Mouse (Mus musculus) cerebellum, postnatal 36 days (tissue): Measurements from ENCODE around the gene C1ra.
"Not testable (repeated sequence)": the region's sequence is repeated elsewhere in the genome, so short reads cannot be mapped to it uniquely, and the experiment has no call there.

Experiments
- DNase-seq, 2 experiments: peaks; one replicate each; pipeline ENCODE4 v3.0.0; 2021 to 2022; ENCODE audit warnings: mixed read lengths in 2 of 2

C1ra gene

DNA sequence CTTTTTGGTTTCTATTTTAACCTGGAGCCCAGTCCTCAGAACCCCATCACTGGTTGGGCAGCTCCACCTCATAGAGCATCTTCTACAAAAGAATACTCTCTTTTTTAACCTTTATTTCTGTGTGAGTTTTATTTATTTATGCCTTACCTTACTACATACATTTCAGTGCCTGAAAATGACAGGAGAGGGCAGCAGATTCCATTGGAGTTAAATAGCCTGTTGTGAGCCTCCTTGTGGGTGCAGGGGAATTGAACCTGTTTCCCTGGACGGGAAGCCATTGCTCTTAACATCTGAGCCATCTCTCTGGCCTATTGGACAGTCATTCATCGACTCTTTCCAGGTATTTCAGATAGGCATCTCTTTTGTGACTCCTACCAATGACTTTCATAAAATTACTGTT lies 33.2 kb downstream of the C1ra start:
- DNase-seq = no peak

DNA sequence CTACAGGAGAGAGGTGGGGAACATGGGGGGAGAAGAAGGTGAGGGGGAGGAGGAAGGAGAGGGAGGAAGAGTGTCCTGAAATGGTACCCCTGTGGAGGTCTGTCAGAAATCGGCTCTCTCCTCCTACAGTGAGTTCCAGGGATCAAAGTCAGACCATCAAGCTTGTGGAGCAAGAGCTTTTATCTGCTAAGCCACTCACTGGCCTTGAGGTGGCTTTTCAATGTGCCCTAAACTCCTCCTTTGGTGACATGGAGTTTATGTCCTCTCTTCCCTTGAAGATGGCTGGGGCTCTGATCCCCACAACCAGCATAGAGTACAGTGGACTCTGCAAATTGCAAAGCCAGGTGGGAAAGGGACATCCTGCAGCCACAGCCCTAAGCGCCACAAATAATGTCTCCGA lies 35.8 kb downstream of the C1ra start:
- not testable (repeated sequence) for DNase-seq

DNA sequence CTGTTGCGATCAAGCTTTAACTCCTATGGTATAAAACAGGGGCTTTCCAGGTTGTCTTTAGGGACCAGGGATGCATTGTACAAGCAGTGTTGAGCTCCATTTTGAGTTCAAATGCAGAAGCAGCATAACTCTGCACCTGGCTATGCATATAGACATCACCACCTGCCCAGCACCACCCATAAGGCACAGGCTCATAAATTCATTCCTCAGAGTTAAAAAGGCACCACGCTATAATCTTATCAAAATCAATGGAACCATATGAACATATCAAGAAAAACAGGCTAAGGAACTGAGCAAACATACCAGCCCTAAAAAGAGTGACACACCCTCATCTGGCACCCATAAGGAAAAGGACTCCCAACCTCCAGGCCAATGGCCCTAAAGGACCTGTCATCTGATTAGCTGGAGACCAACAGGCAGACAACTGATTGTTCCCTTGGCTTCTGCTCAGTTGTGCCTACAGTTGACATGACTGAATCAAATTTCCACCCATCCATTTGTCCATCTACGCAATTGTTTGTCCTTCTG lies 36.9 kb downstream of the C1ra start:
- DNase-seq = no peak

DNA sequence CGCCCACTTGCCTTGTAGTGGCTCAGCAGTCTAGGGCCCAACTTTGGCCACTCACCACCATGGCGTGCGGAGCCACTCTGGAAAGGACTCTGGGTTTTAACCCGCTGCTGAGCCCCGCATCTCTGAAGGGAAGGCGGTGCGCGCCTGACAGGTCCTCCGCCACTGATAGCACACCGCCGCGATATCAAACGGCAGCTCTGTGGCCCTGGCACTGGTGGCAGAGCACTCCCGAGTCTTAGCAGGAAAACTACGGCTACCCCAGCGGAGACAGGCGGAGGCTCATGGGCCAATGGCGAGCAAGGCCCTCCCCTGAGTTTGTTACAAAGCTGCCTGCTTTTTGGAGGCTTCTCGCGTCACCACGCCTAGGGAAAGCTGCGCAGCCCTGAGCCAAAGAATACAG lies 40.6 kb downstream of the C1ra start:
- no peak for DNase-seq

DNA sequence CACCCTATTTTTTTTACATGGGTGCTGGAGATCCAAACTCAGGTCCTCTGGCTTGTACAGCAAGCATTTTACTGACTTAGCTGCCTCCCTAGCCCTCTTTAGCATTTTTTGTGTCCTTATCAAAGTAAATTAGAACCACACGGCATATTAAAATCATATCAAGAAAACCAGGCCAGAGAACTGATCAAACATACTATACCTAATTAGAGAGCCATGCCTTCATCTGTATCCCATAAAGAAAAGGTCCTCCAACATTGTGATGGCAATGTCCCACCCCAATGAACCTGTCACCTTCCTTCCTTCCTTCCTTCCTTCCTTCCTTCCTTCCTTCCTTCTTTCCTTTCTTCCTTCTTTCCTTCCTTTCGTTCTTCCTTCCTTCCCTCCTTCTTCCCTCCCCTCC lies 43.8 kb downstream of the C1ra start:
- not testable (repeated sequence) for DNase-seq

DNA sequence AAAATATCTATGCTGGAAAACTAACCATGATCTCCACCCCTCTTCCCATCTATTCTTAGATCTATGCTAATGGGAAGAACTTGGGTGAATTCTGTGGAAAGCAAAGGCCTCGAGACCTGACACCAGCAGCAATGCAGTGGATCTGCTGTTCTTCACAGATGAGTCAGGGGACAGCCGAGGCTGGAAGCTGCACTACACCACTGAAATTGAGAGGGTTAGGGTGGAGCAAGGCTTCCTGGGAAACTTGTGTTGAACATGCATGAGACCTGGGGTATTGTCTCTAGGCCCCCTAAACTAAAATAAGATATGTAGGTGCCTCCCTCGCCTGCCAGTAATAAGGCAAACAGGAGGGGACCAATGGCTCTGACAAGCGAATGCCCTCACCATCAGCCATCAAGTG lies 49.0 kb downstream of the C1ra start:
- not testable (repeated sequence) for DNase-seq

DNA sequence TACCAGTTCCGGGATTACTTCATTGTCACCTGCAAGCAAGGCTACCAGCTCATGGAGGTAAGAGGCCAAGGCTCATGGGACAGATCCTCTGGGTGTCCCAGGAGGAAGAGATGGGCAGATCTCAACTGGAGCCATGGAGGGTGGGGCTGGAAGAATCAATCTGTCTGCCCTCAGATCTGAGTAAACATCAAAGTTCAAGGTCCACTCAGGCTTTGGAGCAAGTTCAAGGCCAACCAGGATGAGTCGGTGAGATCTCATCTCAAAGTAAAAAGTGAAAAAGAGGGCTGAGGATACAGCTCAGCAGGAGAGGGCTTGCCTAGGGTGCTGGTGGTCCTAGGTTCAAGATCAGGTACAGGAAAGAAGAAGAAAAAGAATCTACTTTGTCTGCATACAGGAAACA lies 49.4 kb downstream of the C1ra start:
- DNase-seq = not testable (repeated sequence)

DNA sequence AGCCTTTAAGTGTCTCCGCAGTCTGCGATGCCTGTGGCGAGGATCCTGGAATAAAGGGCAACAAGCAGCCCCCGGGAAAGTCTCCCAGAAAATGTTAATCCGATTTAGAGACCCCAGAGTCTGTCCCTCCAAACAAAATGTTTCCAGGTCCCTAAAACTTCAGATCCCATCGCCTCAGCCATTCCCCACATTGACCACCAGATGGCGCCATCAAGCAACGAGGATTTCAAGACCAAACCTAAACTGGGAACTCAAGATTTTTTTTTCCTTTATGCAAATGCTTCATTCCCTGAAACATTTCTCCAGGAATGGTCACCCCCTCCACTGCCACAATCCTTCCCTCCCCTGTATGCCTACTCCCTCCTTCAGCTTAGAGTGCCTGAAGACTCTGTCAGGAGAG lies 57.8 kb downstream of the C1ra start, which contains the start of gene C1rb:
Gene C1rb, plus strand, starts transcription at position 269 of the 400 bp plus-strand sequence.
- DNase-seq = peak; percentile 57 to 72
